Mouse (Mus musculus): ENCODE measurements around the gene Fcgr2b. TPM values are rescaled to one million over a fixed set of nuclear protein-coding genes. Genes with fewer than 3 reads are reported as not detected.

Fcgr2b gene
- polyA plus RNA-seq, 1 experiment from 2014 or later: 0.15 TPM

DNA sequence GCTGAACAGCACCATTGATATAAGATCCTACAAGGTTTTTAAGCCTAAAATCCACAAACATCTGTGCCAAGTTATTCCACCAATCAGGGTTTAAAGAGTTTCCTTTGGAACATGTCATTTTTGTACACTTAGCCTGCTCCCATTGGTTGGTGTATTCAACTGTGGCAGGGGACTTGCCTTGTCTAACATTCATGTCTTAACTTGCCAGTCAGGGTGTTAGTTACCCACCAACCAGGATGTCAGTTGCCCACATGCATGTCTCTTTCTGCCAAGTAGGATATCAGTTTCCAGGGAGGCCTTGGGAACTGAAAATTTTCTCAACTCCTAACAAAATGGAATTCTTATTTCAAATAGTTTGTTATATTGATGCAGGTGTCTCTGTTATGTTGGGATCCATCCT lies 29.2 kb upstream of the Fcgr2b start:
- Histone ChIP-seq H3K27ac (replicated peaks; ENCODE audit: low read depth, low read length) (no peak overlapping the region), H3K27me3 (ENCODE audit: control insufficient read depth, insufficient read depth, low read length) (no peaks in the 10 kb centered on the region), H3K9me3 (ENCODE audit: control insufficient read depth, low read length) (no peaks in the 10 kb centered on the region)

DNA sequence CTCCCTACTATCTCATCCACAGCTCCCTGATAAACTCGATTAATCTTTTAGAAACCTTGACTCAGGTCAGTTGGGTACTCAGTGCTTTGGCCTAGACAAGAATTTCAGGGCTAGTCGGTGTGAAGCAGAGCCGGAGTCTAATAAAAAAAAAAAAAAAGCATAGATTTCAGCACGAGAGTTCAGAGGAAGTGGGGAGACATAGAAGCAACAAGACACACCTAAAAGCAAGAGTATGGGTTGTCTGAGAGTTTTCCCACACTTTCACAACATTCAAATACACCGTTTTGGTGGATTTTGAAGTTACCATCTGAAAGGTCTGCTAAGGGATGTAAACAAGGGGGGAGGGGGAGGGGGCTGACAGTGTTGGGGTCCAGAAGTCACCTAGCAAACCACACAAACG lies 28.7 kb upstream of the Fcgr2b start:
- H3K4me1 ChIP-seq (ENCODE audit: control insufficient read depth, insufficient read depth, low read length): no peaks in the 10 kb centered on the region
- WGBS: 72% methylated on average over 6 of the region's 6 CpGs
- no peaks in the 10 kb centered on the region for H3K27me3 ChIP-seq (ENCODE audit: control insufficient read depth, insufficient read depth, low read length)
- no peak overlapping the region for H3K9ac ChIP-seq (ENCODE audit: low read length)
- ATAC-seq (ENCODE audit: insufficient number of reproducible peaks, low FRiP score, low TSS enrichment, low read depth) (no peak), DNase-seq (ENCODE audit: low spot score) (no peak)
- no peak overlapping the region for H3K27ac ChIP-seq (replicated peaks; ENCODE audit: low read depth, low read length)
- no peak overlapping the region for H3K4me2 ChIP-seq (ENCODE audit: low read depth, severe bottlenecking)
- H3K36me3 ChIP-seq (ENCODE audit: control insufficient read depth, insufficient read depth, low read length): no peaks in the 10 kb centered on the region
- no peaks in the 10 kb centered on the region for H3K9me3 ChIP-seq (ENCODE audit: control insufficient read depth, low read length)
- H3K4me3 ChIP-seq (ENCODE audit: low read depth, low read length): no peak overlapping the region

More for the DNA sequence above, 29.2 kb upstream of the Fcgr2b start:
- Histone ChIP-seq H3K4me2 (ENCODE audit: low read depth, severe bottlenecking) (no peak overlapping the region), H3K36me3 (ENCODE audit: control insufficient read depth, insufficient read depth, low read length) (no peaks in the 10 kb centered on the region), H3K4me1 (ENCODE audit: control insufficient read depth, insufficient read depth, low read length) (no peaks in the 10 kb centered on the region), H3K4me3 (ENCODE audit: low read depth, low read length) (no peak overlapping the region), H3K9ac (ENCODE audit: low read length) (no peak overlapping the region)
- ATAC-seq (ENCODE audit: insufficient number of reproducible peaks, low FRiP score, low TSS enrichment, low read depth): no peak
- no peak for DNase-seq (ENCODE audit: low spot score)

DNA sequence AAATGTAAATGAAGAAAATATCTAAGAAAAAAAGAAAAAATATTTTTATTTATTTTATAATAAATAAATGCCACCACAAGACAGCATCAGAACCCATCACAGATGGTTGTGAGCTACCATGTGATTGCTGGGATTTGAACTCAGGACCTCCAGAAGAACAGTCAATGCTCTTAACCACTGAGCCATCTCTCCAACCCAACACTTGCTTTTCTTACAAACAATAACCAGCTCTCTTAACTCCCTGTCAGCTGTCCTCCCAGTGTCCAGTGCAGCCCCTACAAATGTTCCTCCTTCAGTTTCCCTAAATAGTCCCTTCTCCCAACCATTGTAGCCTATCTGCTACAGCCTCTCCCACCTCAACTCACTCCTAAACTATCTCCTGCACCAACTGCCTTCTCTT lies 23.5 kb upstream of the Fcgr2b start:
- no peaks in the 10 kb centered on the region for H3K36me3 ChIP-seq (ENCODE audit: control insufficient read depth, insufficient read depth, low read length)
- no peaks in the 10 kb centered on the region for H3K9me3 ChIP-seq (ENCODE audit: control insufficient read depth, low read length)
- no peak overlapping the region for H3K4me2 ChIP-seq (ENCODE audit: low read depth, severe bottlenecking)
- H3K9ac ChIP-seq (ENCODE audit: low read length): no peak overlapping the region
- ATAC-seq (ENCODE audit: insufficient number of reproducible peaks, low FRiP score, low TSS enrichment, low read depth) (no peak), DNase-seq (ENCODE audit: low spot score) (no peak)
- no peak overlapping the region for H3K27ac ChIP-seq (replicated peaks; ENCODE audit: low read depth, low read length)
- no peaks in the 10 kb centered on the region for H3K4me1 ChIP-seq (ENCODE audit: control insufficient read depth, insufficient read depth, low read length)
- H3K4me3 ChIP-seq (ENCODE audit: low read depth, low read length): no peak overlapping the region
- H3K27me3 ChIP-seq (ENCODE audit: control insufficient read depth, insufficient read depth, low read length): no peaks in the 10 kb centered on the region

DNA sequence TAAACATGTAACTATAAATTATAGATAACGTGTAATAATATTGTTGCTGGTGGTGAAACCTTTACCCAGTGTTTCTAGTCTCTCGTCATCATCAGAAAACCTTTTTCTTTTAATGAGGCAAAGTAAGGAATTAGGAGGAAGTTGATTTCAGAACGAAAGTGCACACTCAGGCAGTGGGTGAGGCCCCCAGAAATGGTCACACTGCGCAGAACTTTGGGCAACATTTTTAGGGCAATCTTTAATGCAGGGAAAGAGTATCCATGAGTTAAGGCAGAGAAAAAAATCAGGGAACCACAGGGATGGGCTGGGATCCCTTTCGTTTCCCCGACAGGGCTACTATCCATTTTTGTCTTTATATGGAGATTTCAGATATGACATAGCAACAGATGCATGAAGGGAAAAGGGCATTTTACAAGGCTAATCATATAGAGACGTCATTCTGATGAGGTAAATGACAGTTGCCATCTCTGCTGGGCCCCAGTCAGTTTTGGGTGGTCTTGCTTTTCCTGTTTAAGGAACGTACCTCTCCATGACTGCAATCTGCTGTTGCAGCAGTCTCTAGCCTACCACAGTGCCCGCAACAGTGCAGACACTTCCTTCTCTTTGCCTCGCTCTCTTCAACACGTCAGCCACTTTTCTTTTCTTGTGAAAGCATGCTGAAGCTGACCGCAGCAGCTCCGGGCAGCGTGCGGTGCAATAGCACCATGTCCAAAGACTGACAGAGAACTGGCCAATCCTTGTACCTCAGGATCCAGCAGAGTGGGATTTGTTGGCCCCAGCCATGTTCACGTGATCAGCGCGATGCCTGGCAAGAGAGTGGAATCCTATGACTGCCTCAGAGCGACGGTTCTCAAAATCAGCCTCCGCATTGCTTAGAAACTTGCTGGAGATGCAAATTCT lies 21.7 kb upstream of the Fcgr2b start:
- no peaks in the 10 kb centered on the region for H3K9me3 ChIP-seq (ENCODE audit: control insufficient read depth, low read length)
- no peak overlapping the region for H3K27ac ChIP-seq (replicated peaks; ENCODE audit: low read depth, low read length)
- H3K4me3 ChIP-seq (ENCODE audit: low read depth, low read length): no peak overlapping the region
- H3K36me3 ChIP-seq (ENCODE audit: control insufficient read depth, insufficient read depth, low read length): no peaks in the 10 kb centered on the region
- no peaks in the 10 kb centered on the region for H3K27me3 ChIP-seq (ENCODE audit: control insufficient read depth, insufficient read depth, low read length)
- H3K4me2 ChIP-seq (ENCODE audit: low read depth, severe bottlenecking): no peak overlapping the region
- no peak for DNase-seq (ENCODE audit: low spot score)
- no peaks in the 10 kb centered on the region for H3K4me1 ChIP-seq (ENCODE audit: control insufficient read depth, insufficient read depth, low read length)
- WGBS: 66% methylated on average over 21 of the region's 21 CpGs
- ATAC-seq (ENCODE audit: insufficient number of reproducible peaks, low FRiP score, low TSS enrichment, low read depth): no peak
- no peak overlapping the region for H3K9ac ChIP-seq (ENCODE audit: low read length)

DNA sequence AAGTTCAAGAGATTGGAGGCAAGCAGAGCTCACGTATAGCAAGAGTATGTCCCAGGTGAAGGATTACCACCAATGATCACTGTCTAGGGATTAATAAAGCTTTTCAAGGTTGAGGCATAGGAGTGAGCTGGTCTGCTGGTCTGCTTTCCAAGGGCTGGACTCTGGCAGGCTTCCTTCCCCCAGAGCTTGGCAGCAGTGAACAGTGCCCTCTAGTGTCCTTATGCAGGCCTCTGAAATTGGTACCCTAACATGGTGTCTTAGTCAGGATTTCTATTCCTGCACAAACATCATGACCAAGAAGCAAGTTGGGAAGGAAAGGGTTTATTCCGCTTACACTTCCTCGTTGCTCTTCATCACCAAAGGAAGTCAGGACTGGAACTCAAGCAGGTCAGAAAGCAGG lies 20.4 kb upstream of the Fcgr2b start:
- peak; percentile 72 for DNase-seq (ENCODE audit: low spot score)

DNA sequence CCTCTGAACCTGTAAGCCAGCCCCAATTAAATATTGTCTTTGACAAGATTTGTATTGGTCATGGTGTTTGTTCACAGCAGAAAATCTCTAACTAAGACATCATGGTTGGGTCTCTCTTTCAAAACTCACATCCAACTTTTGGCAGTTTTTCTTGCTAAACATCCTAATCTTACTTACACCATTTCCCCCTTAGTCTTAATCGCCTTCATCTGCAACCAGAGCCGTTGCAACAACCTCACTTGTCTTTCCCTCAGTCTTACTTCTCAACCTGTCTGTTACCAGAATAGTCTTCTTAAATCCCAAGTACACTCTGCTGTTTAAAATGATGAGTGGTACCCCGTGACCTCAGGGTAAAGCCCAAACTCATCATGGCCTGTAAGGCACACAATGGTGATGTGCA lies 19.7 kb upstream of the Fcgr2b start:
- no peaks in the 10 kb centered on the region for H3K4me1 ChIP-seq (ENCODE audit: control insufficient read depth, insufficient read depth, low read length)
- no peak overlapping the region for H3K4me3 ChIP-seq (ENCODE audit: low read depth, low read length)
- H3K27ac ChIP-seq (replicated peaks; ENCODE audit: low read depth, low read length): no peak overlapping the region
- ATAC-seq (ENCODE audit: insufficient number of reproducible peaks, low FRiP score, low TSS enrichment, low read depth) (no peak), DNase-seq (ENCODE audit: low spot score) (no peak)
- H3K4me2 ChIP-seq (ENCODE audit: low read depth, severe bottlenecking): no peak overlapping the region
- no peaks in the 10 kb centered on the region for H3K9me3 ChIP-seq (ENCODE audit: control insufficient read depth, low read length)
- no peaks in the 10 kb centered on the region for H3K27me3 ChIP-seq (ENCODE audit: control insufficient read depth, insufficient read depth, low read length)
- WGBS: 74% methylated on average over 3 of the region's 3 CpGs
- no peak overlapping the region for H3K9ac ChIP-seq (ENCODE audit: low read length)
- no peaks in the 10 kb centered on the region for H3K36me3 ChIP-seq (ENCODE audit: control insufficient read depth, insufficient read depth, low read length)

More for the DNA sequence above, 20.4 kb upstream of the Fcgr2b start:
- H3K27me3 ChIP-seq (ENCODE audit: control insufficient read depth, insufficient read depth, low read length): no peaks in the 10 kb centered on the region
- no peaks in the 10 kb centered on the region for H3K9me3 ChIP-seq (ENCODE audit: control insufficient read depth, low read length)
- H3K36me3 ChIP-seq (ENCODE audit: control insufficient read depth, insufficient read depth, low read length): no peaks in the 10 kb centered on the region
- no peak for ATAC-seq (ENCODE audit: insufficient number of reproducible peaks, low FRiP score, low TSS enrichment, low read depth)
- no peak overlapping the region for H3K4me3 ChIP-seq (ENCODE audit: low read depth, low read length)
- no peak overlapping the region for H3K4me2 ChIP-seq (ENCODE audit: low read depth, severe bottlenecking)
- H3K27ac ChIP-seq (replicated peaks; ENCODE audit: low read depth, low read length): no peak overlapping the region
- 55% methylated on average over 3 of the region's 3 CpGs for WGBS
- H3K9ac ChIP-seq (ENCODE audit: low read length): no peak overlapping the region
- H3K4me1 ChIP-seq (ENCODE audit: control insufficient read depth, insufficient read depth, low read length): no peaks in the 10 kb centered on the region

DNA sequence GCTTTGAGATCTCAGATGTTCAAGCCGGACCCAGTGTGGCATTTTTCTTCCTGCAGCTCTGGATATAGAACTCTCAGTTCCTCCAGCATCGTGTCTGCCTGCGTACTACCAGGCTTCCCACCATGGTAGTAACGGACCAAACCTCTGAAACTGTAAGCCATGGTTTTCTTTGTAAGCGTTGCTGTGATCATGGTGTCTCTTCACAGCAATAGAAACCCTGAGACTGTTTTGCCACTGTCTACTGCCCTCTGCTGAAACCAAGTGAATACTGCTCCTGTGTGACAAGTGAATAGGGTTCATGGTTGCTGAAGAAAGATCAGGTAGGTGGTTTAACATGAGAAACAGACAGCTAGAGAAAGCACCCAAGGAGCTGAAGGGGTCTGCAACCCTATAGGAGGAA lies 16.2 kb upstream of the Fcgr2b start:
- no peaks in the 10 kb centered on the region for H3K27me3 ChIP-seq (ENCODE audit: control insufficient read depth, insufficient read depth, low read length)
- DNase-seq (ENCODE audit: low spot score) (no peak), ATAC-seq (ENCODE audit: insufficient number of reproducible peaks, low FRiP score, low TSS enrichment, low read depth) (no peak)
- 63% methylated on average over 5 of the region's 5 CpGs for WGBS
- H3K36me3 ChIP-seq (ENCODE audit: control insufficient read depth, insufficient read depth, low read length): no peaks in the 10 kb centered on the region
- no peak overlapping the region for H3K4me3 ChIP-seq (ENCODE audit: low read depth, low read length)
- H3K4me1 ChIP-seq (ENCODE audit: control insufficient read depth, insufficient read depth, low read length): no peaks in the 10 kb centered on the region
- H3K27ac ChIP-seq (replicated peaks; ENCODE audit: low read depth, low read length): no peak overlapping the region
- H3K9ac ChIP-seq (ENCODE audit: low read length): no peak overlapping the region
- no peak overlapping the region for H3K4me2 ChIP-seq (ENCODE audit: low read depth, severe bottlenecking)
- no peaks in the 10 kb centered on the region for H3K9me3 ChIP-seq (ENCODE audit: control insufficient read depth, low read length)

DNA sequence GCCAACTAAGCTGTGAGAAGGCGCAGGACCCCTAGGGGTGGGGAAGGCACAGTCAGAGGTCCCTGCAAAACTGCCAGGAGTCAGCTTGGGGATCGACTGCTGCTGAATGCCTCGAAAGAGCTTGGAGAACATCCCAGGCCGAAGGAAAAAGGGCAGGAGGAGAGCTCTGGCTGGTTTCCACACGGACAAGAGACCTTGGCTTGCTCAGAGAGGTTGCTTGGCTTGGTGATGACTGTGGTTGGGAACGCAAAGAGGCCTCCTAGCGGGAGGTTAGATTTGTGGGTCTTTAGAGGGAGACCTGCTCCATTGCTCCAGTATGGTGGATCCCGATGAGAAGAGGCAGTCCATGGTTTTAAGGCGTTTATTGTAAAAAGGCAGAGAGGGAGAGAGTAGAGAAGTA lies 13.3 kb upstream of the Fcgr2b start:
- Histone ChIP-seq H3K9me3 (ENCODE audit: control insufficient read depth, low read length) (no peaks in the 10 kb centered on the region), H3K4me1 (ENCODE audit: control insufficient read depth, insufficient read depth, low read length) (no peaks in the 10 kb centered on the region), H3K4me2 (ENCODE audit: low read depth, severe bottlenecking) (no peak overlapping the region), H3K9ac (ENCODE audit: low read length) (no peak overlapping the region), H3K4me3 (ENCODE audit: low read depth, low read length) (no peak overlapping the region), H3K36me3 (ENCODE audit: control insufficient read depth, insufficient read depth, low read length) (no peaks in the 10 kb centered on the region), H3K27ac (replicated peaks; ENCODE audit: low read depth, low read length) (no peak overlapping the region), H3K27me3 (ENCODE audit: control insufficient read depth, insufficient read depth, low read length) (no peaks in the 10 kb centered on the region)
- 77% methylated on average over 9 of the region's 9 CpGs for WGBS
- no peak for DNase-seq (ENCODE audit: low spot score)
- ATAC-seq (ENCODE audit: insufficient number of reproducible peaks, low FRiP score, low TSS enrichment, low read depth): no peak

DNA sequence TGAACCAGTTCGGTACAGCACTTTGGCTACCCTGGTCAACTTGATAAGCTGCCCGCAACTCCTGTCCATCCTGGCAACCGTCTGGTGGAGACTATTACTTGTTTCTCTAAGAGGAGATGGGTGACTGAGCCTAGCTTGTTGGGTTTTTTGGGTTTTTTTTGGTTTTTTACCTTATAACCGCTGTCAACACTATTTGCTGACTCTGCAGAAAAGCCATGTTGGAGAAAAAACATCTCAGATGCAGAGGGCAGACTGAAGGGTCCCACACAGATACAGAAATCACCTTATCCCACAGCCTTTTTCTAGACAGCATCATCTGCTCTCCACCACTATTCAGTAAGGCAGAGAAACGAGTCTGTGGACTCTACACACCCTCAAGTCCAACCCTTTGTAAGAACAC lies 9.5 kb upstream of the Fcgr2b start:
- Histone ChIP-seq H3K4me3 (ENCODE audit: low read depth, low read length) (no peak overlapping the region), H3K27ac (replicated peaks; ENCODE audit: low read depth, low read length) (no peak overlapping the region), H3K27me3 (ENCODE audit: control insufficient read depth, insufficient read depth, low read length) (no peaks in the 10 kb centered on the region), H3K4me2 (ENCODE audit: low read depth, severe bottlenecking) (no peak overlapping the region), H3K4me1 (ENCODE audit: control insufficient read depth, insufficient read depth, low read length) (no peaks in the 10 kb centered on the region), H3K9ac (ENCODE audit: low read length) (no peak overlapping the region), H3K9me3 (ENCODE audit: control insufficient read depth, low read length) (no peaks in the 10 kb centered on the region), H3K36me3 (ENCODE audit: control insufficient read depth, insufficient read depth, low read length) (no peaks in the 10 kb centered on the region)
- ATAC-seq (ENCODE audit: insufficient number of reproducible peaks, low FRiP score, low TSS enrichment, low read depth) (no peak), DNase-seq (ENCODE audit: low spot score) (no peak)
- 84% methylated on average over 5 of the region's 5 CpGs for WGBS

Measured in limb, embryonic 11.5 days (tissue).